8 mouse cellular contexts compared by ENCODE assay signal in genomic region chr10:80620796-80621689, GRCm38 (mm10). TPM values are rescaled to one million over a fixed set of nuclear protein-coding genes. Genes with fewer than 3 reads are reported as not detected.
DNase-seq lines count a peak whose midpoint lies in the region; ATAC-seq and TF ChIP-seq lines count a peak whose summit lies in the region.

No protein-coding gene starts in this region.

- 64% methylated on average over 16 of the region's 16 CpGs for WGBS in bone marrow, adult 2 months
- 57% methylated on average over 16 of the region's 16 CpGs for WGBS in forebrain, embryonic 14.5 days
- WGBS in liver, embryonic 15.5 days (ENCODE audit: insufficient replicate concordance): 59% methylated on average over 16 of the region's 16 CpGs

- no peak for TF ChIP-seq CTCF in layer of hippocampus, adult 2 months (conservative IDR thresholded peaks at IDR 0.05)
- TF ChIP-seq CTCF in bone marrow, adult 2 months (IDR thresholded peaks at IDR 0.05; ENCODE audit: control insufficient read depth, insufficient read depth, low read length): no peak

- intact Hi-C loops in left cerebral cortex, postnatal 10 days (cut with DNase I): no loop called here
- intact Hi-C loops in left cerebral cortex, postnatal 4 days (cut with DNase I): no loop called here

- no peaks in the 10 kb centered on the region for H3K27me3 ChIP-seq in forebrain, embryonic 14.5 days (replicated peaks; ENCODE audit: control insufficient read depth, insufficient read depth, low read length)
- no peaks in the 10 kb centered on the region for H3K27me3 ChIP-seq in liver, embryonic 15.5 days

- H3K9ac ChIP-seq in forebrain, embryonic 14.5 days (ENCODE audit: low read length): peak overlapping the region; percentile 60
- peak overlapping the region; percentile 41 for H3K9ac ChIP-seq in liver, embryonic 15.5 days

- DNase-seq in layer of hippocampus, adult 2 months (ENCODE audit: low spot score in 2 of 2): no peak
- no peak for DNase-seq in layer of hippocampus, postnatal 36 days
- DNase-seq in forebrain, embryonic 14.5 days (ENCODE audit: low spot score): peak; percentile 11
- DNase-seq in left cerebral cortex, postnatal 10 days (ENCODE audit: extremely low spot score in 1 of 2, low spot score in 2 of 2): no peak
- no peak for DNase-seq in left cerebral cortex, postnatal 4 days
- no peak for DNase-seq in lung, postnatal 25 days (ENCODE audit: low spot score)

- H3K4me2 ChIP-seq in forebrain, embryonic 14.5 days (ENCODE audit: low read length): peak overlapping the region; percentile 99
- H3K4me2 ChIP-seq in liver, embryonic 15.5 days: peak overlapping the region; percentile 97

- peak overlapping the region; percentile 89 for H3K4me3 ChIP-seq in layer of hippocampus, adult 2 months
- H3K4me3 ChIP-seq in bone marrow, adult 2 months (replicated peaks; ENCODE audit: control insufficient read depth, low read depth, low read length): peak overlapping the region; percentile 26
- H3K4me3 ChIP-seq in forebrain, embryonic 14.5 days (ENCODE audit: low read depth, low read length): peak overlapping the region; percentile 90
- peak overlapping the region; percentile 89 for H3K4me3 ChIP-seq in liver, embryonic 15.5 days (replicated peaks)

- TF ChIP-seq POLR2A in bone marrow, adult 2 months (IDR thresholded peaks at IDR 0.05; ENCODE audit: borderline replicate concordance, control insufficient read depth, low read depth, low read length): no peak

- H3K27ac ChIP-seq in layer of hippocampus, adult 2 months: peak overlapping the region; percentile 98
- peak overlapping the region; percentile 95 for H3K27ac ChIP-seq in bone marrow, adult 2 months (ENCODE audit: control insufficient read depth, insufficient read depth, low read depth, low read length, poor library complexity)
- peak overlapping the region; percentile 96 for H3K27ac ChIP-seq in forebrain, embryonic 14.5 days (ENCODE audit: low read depth, low read length)
- peak overlapping the region; percentile 99 for H3K27ac ChIP-seq in liver, embryonic 15.5 days (replicated peaks)

- no peak for ATAC-seq in forebrain, embryonic 14.5 days
- ATAC-seq in liver, embryonic 15.5 days (ENCODE audit: insufficient read depth): no peak

- H3K4me1 ChIP-seq in bone marrow, adult 2 months (ENCODE audit: control insufficient read depth, insufficient read depth, low read length): peaks cover 4% of the 10 kb centered on the region
- H3K4me1 ChIP-seq in forebrain, embryonic 14.5 days (ENCODE audit: control insufficient read depth, insufficient read depth, low read length): peaks cover 14% of the 10 kb centered on the region
- H3K4me1 ChIP-seq in liver, embryonic 15.5 days (replicated peaks): peaks cover 67% of the 10 kb centered on the region

- peaks cover 7% of the 10 kb centered on the region; the same call in 1 of the 2 replicates for H3K36me3 ChIP-seq in forebrain, embryonic 14.5 days (ENCODE audit: control insufficient read depth, insufficient read depth, low read length)
- H3K36me3 ChIP-seq in liver, embryonic 15.5 days (replicated peaks): no peaks in the 10 kb centered on the region

- H3K9me3 ChIP-seq in forebrain, embryonic 14.5 days (replicated peaks; ENCODE audit: control insufficient read depth, low read length): no peaks in the 10 kb centered on the region
- no peaks in the 10 kb centered on the region for H3K9me3 ChIP-seq in liver, embryonic 15.5 days (replicated peaks)

RNA-seq across cellular contexts. Expression of gene Csnk1g2, which starts 1.6 kb away (rescaled TPM):
- 100 to 1,000 TPM; 221 to 228 TPM for total RNA-seq in layer of hippocampus, adult 2 months (2021)
- 100 to 1,000 TPM; 216 to 241 TPM for total RNA-seq in layer of hippocampus, postnatal 36 days (2021)
- 49.9 and 75.2 TPM in 2 replicates for polyA plus RNA-seq in bone marrow, adult 2 months (2011; ENCODE audit: insufficient read depth, insufficient read length, low replicate concordance, missing spikeins)
- 35.9 and 49.2 TPM in 2 replicates for polyA plus RNA-seq in forebrain, embryonic 14.5 days (2014; fragmentation: Nextera tagmentation; extraction: Ambion mirVana)
- 49.7 and 60.4 TPM in 2 replicates for polyA plus RNA-seq in liver, embryonic 15.5 days (2015; fragmentation: Nextera tagmentation; extraction: Ambion mirVana)
- 100 to 1,000 TPM; 156 to 167 TPM for total RNA-seq in left cerebral cortex, postnatal 10 days (2021)
- 100 to 1,000 TPM; 130 to 138 TPM for total RNA-seq in left cerebral cortex, postnatal 4 days (2021)

RNA-seq across cellular contexts. Expression of gene Gm49322, which starts 15.2 kb away (rescaled TPM):
- 1 to 10 TPM; 3.0 to 4.5 TPM for total RNA-seq in layer of hippocampus, adult 2 months (2021)
- 1 to 10 TPM; 2.6 to 3.1 TPM for total RNA-seq in layer of hippocampus, postnatal 36 days (2021)
- 2.0 and 2.4 TPM in 2 replicates for polyA plus RNA-seq in bone marrow, adult 2 months (2011; ENCODE audit: insufficient read depth, insufficient read length, low replicate concordance, missing spikeins)
- polyA plus RNA-seq in forebrain, embryonic 14.5 days (2014; fragmentation: Nextera tagmentation; extraction: Ambion mirVana): 1.1 and 1.6 TPM in 2 replicates
- 1.5 TPM in 2 replicates for polyA plus RNA-seq in liver, embryonic 15.5 days (2015; fragmentation: Nextera tagmentation; extraction: Ambion mirVana)
- 1 to 10 TPM; 2.0 to 3.0 TPM for total RNA-seq in left cerebral cortex, postnatal 10 days (2021)
- 1 to 10 TPM; 3.7 to 4.8 TPM for total RNA-seq in left cerebral cortex, postnatal 4 days (2021)

RNA-seq across cellular contexts. Expression of gene Adat3, which starts 18.4 kb away (rescaled TPM):
- 1 to 10 TPM; 1.3 to 3.5 TPM for total RNA-seq in layer of hippocampus, adult 2 months (2021)
- total RNA-seq in layer of hippocampus, postnatal 36 days (2021): 1 to 10 TPM; 3.8 to 4.5 TPM
- 2.2 and 3.2 TPM in 2 replicates for polyA plus RNA-seq in bone marrow, adult 2 months (2011; ENCODE audit: insufficient read depth, insufficient read length, low replicate concordance, missing spikeins)
- 3.6 and 7.4 TPM in 2 replicates for polyA plus RNA-seq in forebrain, embryonic 14.5 days (2014; fragmentation: Nextera tagmentation; extraction: Ambion mirVana)
- polyA plus RNA-seq in liver, embryonic 15.5 days (2015; fragmentation: Nextera tagmentation; extraction: Ambion mirVana): 4.8 and 5.8 TPM in 2 replicates
- total RNA-seq in left cerebral cortex, postnatal 10 days (2021): 1 to 10 TPM; 4.3 TPM
- total RNA-seq in left cerebral cortex, postnatal 4 days (2021): 1 to 10 TPM; 2.9 to 3.6 TPM

RNA-seq across cellular contexts. Expression of gene Scamp4, which starts 18.4 kb away (rescaled TPM):
- 10 to 100 TPM; 42.9 to 43.1 TPM for total RNA-seq in layer of hippocampus, adult 2 months (2021)
- 10 to 100 TPM; 41.8 to 44.9 TPM for total RNA-seq in layer of hippocampus, postnatal 36 days (2021)
- 12.9 and 17.2 TPM in 2 replicates for polyA plus RNA-seq in bone marrow, adult 2 months (2011; ENCODE audit: insufficient read depth, insufficient read length, low replicate concordance, missing spikeins)
- 57.7 and 61.9 TPM in 2 replicates for polyA plus RNA-seq in forebrain, embryonic 14.5 days (2014; fragmentation: Nextera tagmentation; extraction: Ambion mirVana)
- 41.9 and 45.3 TPM in 2 replicates for polyA plus RNA-seq in liver, embryonic 15.5 days (2015; fragmentation: Nextera tagmentation; extraction: Ambion mirVana)
- total RNA-seq in left cerebral cortex, postnatal 10 days (2021): 10 to 100 TPM; 37.5 to 37.9 TPM
- total RNA-seq in left cerebral cortex, postnatal 4 days (2021): 10 to 100 TPM; 30.9 to 34.5 TPM

RNA-seq across cellular contexts. Expression of gene Abhd17a, which starts 30.9 kb away (rescaled TPM):
- total RNA-seq in layer of hippocampus, adult 2 months (2021): 100 to 1,000 TPM; 158 to 166 TPM
- total RNA-seq in layer of hippocampus, postnatal 36 days (2021): 100 to 1,000 TPM; 161 to 176 TPM
- polyA plus RNA-seq in bone marrow, adult 2 months (2011; ENCODE audit: insufficient read depth, insufficient read length, low replicate concordance, missing spikeins): 44.4 and 53.1 TPM in 2 replicates
- polyA plus RNA-seq in forebrain, embryonic 14.5 days (2014; fragmentation: Nextera tagmentation; extraction: Ambion mirVana): 118 and 126 TPM in 2 replicates
- 50.8 and 62.8 TPM in 2 replicates for polyA plus RNA-seq in liver, embryonic 15.5 days (2015; fragmentation: Nextera tagmentation; extraction: Ambion mirVana)
- 100 to 1,000 TPM; 191 to 194 TPM for total RNA-seq in left cerebral cortex, postnatal 10 days (2021)
- 100 to 1,000 TPM; 131 to 133 TPM for total RNA-seq in left cerebral cortex, postnatal 4 days (2021)

Comparison
In these comparisons a context has a peak if more than half of its experiments do, and no peak if none do; other contexts are left out.
1. H3K4me3 ChIP-seq: peak in every context shown above with its lines; median percentile 90 in forebrain, embryonic 14.5 days; 89 in layer of hippocampus, adult 2 months; 89 in liver, embryonic 15.5 days; 26 in bone marrow, adult 2 months.